Mouse (Mus musculus) heart, embryonic 14.5 days (tissue): ENCODE measurements at regions not wholly inside any gene's neighbourhood (a gene's known extent, or its start where the extent isn't known, plus 50 kb on each side); places are given as distances from the start of the nearest gene placed in this dataset.

Experiments
- ATAC-seq: fragments of 200-750 bp; cut with Nextera tagmentation; 2 replicates; pipeline ENCODE4 v1.8.0; 2017; ENCODE audit warnings: low read depth, moderate TSS enrichment; ENCODE audit not compliant: insufficient number of reproducible peaks, insufficient read depth, low FRiP score
- H3K27ac ChIP-seq, 2 experiments: fragments of 200-500 bp in 1 of 2; fragments of 300-500 bp in 1 of 2; sonication (generic) in 1 of 2; replicated peaks in 1 of 2; 2 replicates each; pipeline ENCODE4 v1.5.1; 2012 to 2014; ENCODE audit warnings: low read depth in 2 of 2, low read length in 2 of 2, control low read depth in 1 of 2, mild to moderate bottlenecking in 1 of 2, mixed read lengths in 1 of 2; ENCODE audit not compliant: control insufficient read depth in 1 of 2, insufficient read depth in 1 of 2
- H3K27me3 ChIP-seq: fragments of 300-500 bp; sonication (generic); 2 replicates; pipeline ENCODE4 v1.6.1; 2014; ENCODE audit warnings: mild to moderate bottlenecking, low read length, control low read depth; ENCODE audit not compliant: control insufficient read depth, insufficient read depth
- H3K36me3 ChIP-seq: fragments of 300-500 bp; sonication (generic); 2 replicates; pipeline ENCODE4 v1.6.1; 2014; ENCODE audit warnings: mild to moderate bottlenecking, control low read depth, low read length, mixed read lengths; ENCODE audit not compliant: control insufficient read depth, insufficient read depth
- H3K4me1 ChIP-seq, 2 experiments: fragments of 200-500 bp in 1 of 2; fragments of 300-500 bp in 1 of 2; sonication (generic) in 1 of 2; 2 replicates each; pipeline ENCODE4 v1.6.1; 2012 to 2014; ENCODE audit warnings: low read length in 2 of 2, control low read depth in 1 of 2, mixed read lengths in 1 of 2; ENCODE audit not compliant: control insufficient read depth in 2 of 2, insufficient read depth in 2 of 2
- H3K4me2 ChIP-seq: fragments of 300-500 bp; sonication (generic); 2 replicates; pipeline ENCODE4 v1.6.1; 2014; ENCODE audit warnings: mild to moderate bottlenecking, low read length
- H3K4me3 ChIP-seq, 2 experiments: fragments of 200-500 bp in 1 of 2; fragments of 300-500 bp in 1 of 2; sonication (generic) in 1 of 2; 2 replicates each; pipeline ENCODE4 v1.5.1; 2012 to 2014; ENCODE audit warnings: low read length in 2 of 2, mild to moderate bottlenecking in 2 of 2, control low read depth in 1 of 2, low read depth in 1 of 2, moderate library complexity in 1 of 2; ENCODE audit not compliant: control insufficient read depth in 1 of 2, insufficient read depth in 1 of 2
- H3K9ac ChIP-seq: fragments of 300-500 bp; sonication (generic); 2 replicates; pipeline ENCODE4 v1.6.1; 2014; ENCODE audit warnings: mild to moderate bottlenecking, low read length
- H3K9me3 ChIP-seq: fragments of 300-500 bp; sonication (generic); 2 replicates; pipeline ENCODE4 v1.6.1; 2016; ENCODE audit warnings: low read length, control low read depth; ENCODE audit not compliant: control insufficient read depth
- WGBS: fragments of 180-500 bp; shearing (Covaris S2); extraction: QIAGEN DNeasy Blood & Tissue Kit; methylation state at CpG from one replicate; pipeline ENCODE4 v1.1.7; 2014; 5-methylcytosine and 5-hydroxymethylcytosine counted together

GRCm38 (mm10) chr12:12147088-12147687 lies 114.8 kb upstream of the Fam49a start:
- WGBS = 83% methylated on average over 6 of the region's 6 CpGs
- no peak overlapping the region for H3K4me3 ChIP-seq

GRCm38 (mm10) chr12:12147847-12148246 lies 114.1 kb upstream of the Fam49a start:
- Histone ChIP-seq H3K4me1 (no peaks in the 10 kb centered on the region), H3K4me2 (no peak overlapping the region), H3K27ac (no peak overlapping the region), H3K4me3 (no peak overlapping the region), H3K27me3 (no peaks in the 10 kb centered on the region), H3K9ac (no peak overlapping the region), H3K9me3 (no peaks in the 10 kb centered on the region), H3K36me3 (no peaks in the 10 kb centered on the region)
- no peak for ATAC-seq
- WGBS = 78% methylated on average over 3 of the region's 3 CpGs

More at GRCm38 (mm10) chr12:12147088-12147687, 114.8 kb upstream of the Fam49a start:
- no peak for ATAC-seq
- Histone ChIP-seq H3K9ac (no peak overlapping the region), H3K4me1 (no peaks in the 10 kb centered on the region), H3K27ac (no peak overlapping the region), H3K36me3 (no peaks in the 10 kb centered on the region), H3K9me3 (no peaks in the 10 kb centered on the region), H3K4me2 (no peak overlapping the region), H3K27me3 (no peaks in the 10 kb centered on the region)

GRCm38 (mm10) chr12:12148659-12149399 lies 113.1 kb upstream of the Fam49a start:
- Histone ChIP-seq H3K4me2 (no peak overlapping the region), H3K4me3 (no peak overlapping the region), H3K9ac (no peak overlapping the region), H3K27me3 (no peaks in the 10 kb centered on the region), H3K4me1 (no peaks in the 10 kb centered on the region), H3K27ac (no peak overlapping the region), H3K36me3 (no peaks in the 10 kb centered on the region), H3K9me3 (no peaks in the 10 kb centered on the region)
- 45% methylated on average over 3 of the region's 3 CpGs for WGBS
- ATAC-seq = no peak

GRCm38 (mm10) chr12:12164411-12164810 lies 97.5 kb upstream of the Fam49a start:
- ATAC-seq = no peak
- Histone ChIP-seq H3K9ac (no peak overlapping the region), H3K36me3 (no peaks in the 10 kb centered on the region), H3K4me3 (no peak overlapping the region), H3K27ac (no peak overlapping the region), H3K27me3 (no peaks in the 10 kb centered on the region), H3K9me3 (peaks cover 4% of the 10 kb centered on the region; the same call in 1 of the 2 replicates), H3K4me1 (no peaks in the 10 kb centered on the region), H3K4me2 (no peak overlapping the region)
- 34% methylated on average over 1 of the region's 1 CpGs for WGBS

- H3K4me2 ChIP-seq = no peak overlapping the region
- 89% methylated on average over 2 of the region's 2 CpGs for WGBS
- no peaks in the 10 kb centered on the region for H3K4me1 ChIP-seq
Measured at GRCm38 (mm10) chr12:12170581-12170980, 91.4 kb upstream of the Fam49a start.

GRCm38 (mm10) chr12:12172087-12172823 lies 89.7 kb upstream of the Fam49a start:
- no peak overlapping the region for H3K4me3 ChIP-seq
- no peaks in the 10 kb centered on the region for H3K36me3 ChIP-seq
- no peak overlapping the region for H3K27ac ChIP-seq
- H3K9me3 ChIP-seq = peaks cover 4% of the 10 kb centered on the region; the same call in 1 of the 2 replicates
- H3K4me2 ChIP-seq = no peak overlapping the region
- no peak for ATAC-seq
- H3K27me3 ChIP-seq = 0 out of 2 replicates have a peak, but pooled peaks cover 5% of the 10 kb centered on the region
- H3K4me1 ChIP-seq = peaks cover 7 to 9% of the 10 kb centered on the region in 2 experiments; a peak in 3 of 4 replicates
- WGBS = 65% methylated on average over 6 of the region's 6 CpGs
- H3K9ac ChIP-seq = no peak overlapping the region

More at GRCm38 (mm10) chr12:12170581-12170980, 91.4 kb upstream of the Fam49a start:
- Histone ChIP-seq H3K9me3 (peaks cover 4% of the 10 kb centered on the region; the same call in 1 of the 2 replicates), H3K27ac (no peak overlapping the region), H3K9ac (no peak overlapping the region), H3K36me3 (no peaks in the 10 kb centered on the region), H3K4me3 (no peak overlapping the region), H3K27me3 (0 out of 2 replicates have a peak, but pooled peaks cover 5% of the 10 kb centered on the region)
- no peak for ATAC-seq
